Mouse (Mus musculus) testis, adult 2 months (tissue): Measurements from ENCODE around the gene Cnih3. TPM values are rescaled to one million over a fixed set of nuclear protein-coding genes. Genes with fewer than 3 reads are reported as not detected.

Experiments used
- H3K27ac ChIP-seq: fragments of 200-500 bp; 2 replicates; pipeline ENCODE4 v1.5.1; 2012; ENCODE audit warnings: low read depth, low read length; ENCODE audit not compliant: control insufficient read depth, insufficient read depth
- H3K27me3 ChIP-seq: fragments of 200-500 bp; 2 replicates; pipeline ENCODE4 v1.6.1; 2012; ENCODE audit warnings: mild to moderate bottlenecking, low read length, moderate library complexity; ENCODE audit not compliant: control insufficient read depth, insufficient read depth
- H3K36me3 ChIP-seq: fragments of 200-500 bp; 2 replicates; pipeline ENCODE4 v1.6.1; 2012; ENCODE audit warnings: mild to moderate bottlenecking, low read length; ENCODE audit not compliant: control insufficient read depth, insufficient read depth
- H3K4me1 ChIP-seq: fragments of 200-500 bp; 2 replicates; pipeline ENCODE4 v1.6.1; 2012; ENCODE audit warnings: low read length; ENCODE audit not compliant: control insufficient read depth, insufficient read depth
- H3K4me3 ChIP-seq: fragments of 200-500 bp; 2 replicates; pipeline ENCODE4 v1.5.1; 2012; ENCODE audit warnings: low read depth, mild to moderate bottlenecking, low read length, moderate library complexity, mixed read lengths; ENCODE audit not compliant: control insufficient read depth
- CTCF ChIP-seq: fragments of 200-500 bp; IDR thresholded peaks from 2 replicates; pipeline ENCODE4 v1.5.1; 2012; ENCODE audit warnings: low read depth, mild to moderate bottlenecking, inconsistent platforms, low read length, moderate library complexity; ENCODE audit not compliant: control insufficient read depth, insufficient read depth, insufficient replicate concordance
- POLR2A ChIP-seq: fragments of 200-500 bp; IDR thresholded peaks from 2 replicates; pipeline ENCODE4 v1.6.1; 2012; ENCODE audit warnings: low read depth, mild to moderate bottlenecking, inconsistent platforms, low read length, moderate library complexity; ENCODE audit not compliant: control insufficient read depth
- polyA plus RNA-seq: library from polyadenylated mRNA; depleted of rRNA; stranded (reverse); fragments of >200 nt; gene quantifications from 2 replicates; pipeline ENCODE4 v1.2.3, GENCODE M21; 2012

The Cnih3 gene
- polyA plus RNA-seq, 1 experiment: 0.27 TPM

DNA sequence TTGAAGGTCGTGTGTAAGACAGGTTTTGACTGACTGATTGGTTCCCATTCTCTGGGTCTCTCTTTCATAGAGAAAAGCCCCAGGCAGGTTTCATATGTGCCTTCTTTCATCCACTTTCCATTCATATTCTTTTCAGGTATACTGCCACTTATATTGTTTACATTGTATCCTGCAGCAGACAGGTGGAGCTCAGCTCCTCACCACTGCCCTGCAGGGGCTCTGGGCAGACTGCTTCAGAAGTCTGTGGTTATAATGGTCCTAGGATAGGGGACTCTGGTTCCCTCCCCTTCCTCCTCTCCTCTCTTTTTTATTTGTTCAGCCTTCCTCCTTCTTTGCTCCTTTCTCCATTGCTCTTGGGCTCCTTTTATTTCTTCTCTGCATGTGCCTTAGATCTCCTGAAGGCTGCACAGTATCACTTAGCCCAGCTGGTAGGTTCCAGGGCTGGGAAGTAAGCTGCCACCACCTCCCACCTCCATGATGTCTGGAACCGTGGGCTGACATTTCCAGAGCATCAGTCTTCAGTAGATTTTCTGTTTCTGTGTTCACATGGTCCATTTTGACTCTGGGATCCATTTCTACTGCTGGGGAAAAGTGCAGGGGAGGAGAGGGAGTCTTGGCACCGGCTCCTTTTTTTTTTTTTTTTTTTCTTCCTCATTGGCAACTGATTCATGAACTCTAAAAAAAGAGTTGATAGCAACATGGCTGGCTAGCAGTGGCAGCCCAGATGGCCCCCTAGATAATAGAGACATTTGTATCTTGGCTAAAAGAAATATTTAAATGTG is 16.6 kb downstream of the Cnih3 start:
- H3K27ac ChIP-seq: no peak overlapping the region
- no peak overlapping the region for H3K4me3 ChIP-seq
- TF ChIP-seq CTCF (no peak), POLR2A (no peak)
- no peaks in the 10 kb centered on the region for H3K27me3 ChIP-seq
- H3K36me3 ChIP-seq: no peaks in the 10 kb centered on the region
- H3K4me1 ChIP-seq: no peaks in the 10 kb centered on the region

DNA sequence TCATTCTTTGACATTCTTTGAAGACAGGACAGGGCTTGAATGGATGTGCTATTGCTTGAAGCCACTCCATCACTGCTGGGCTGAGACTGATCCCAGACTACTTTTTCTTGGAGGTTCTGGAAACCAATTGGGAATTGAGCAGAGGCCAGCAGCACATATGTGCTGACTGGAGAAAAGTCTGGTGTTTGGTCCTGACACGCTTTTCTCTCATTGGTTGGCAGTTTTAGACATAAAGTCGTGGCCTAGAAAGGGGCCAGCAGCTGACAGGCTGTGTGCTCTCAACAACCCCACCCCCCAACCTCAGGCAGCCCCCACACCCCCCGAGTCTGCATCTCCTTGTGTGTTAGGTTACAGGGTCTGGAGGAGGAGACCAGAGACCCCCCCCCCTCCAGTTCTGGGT is 17.9 kb downstream of the Cnih3 start:
- Histone ChIP-seq H3K36me3 (no peaks in the 10 kb centered on the region), H3K27me3 (no peaks in the 10 kb centered on the region), H3K4me3 (no peak overlapping the region), H3K4me1 (no peaks in the 10 kb centered on the region), H3K27ac (no peak overlapping the region)
- no peak for TF ChIP-seq POLR2A

DNA sequence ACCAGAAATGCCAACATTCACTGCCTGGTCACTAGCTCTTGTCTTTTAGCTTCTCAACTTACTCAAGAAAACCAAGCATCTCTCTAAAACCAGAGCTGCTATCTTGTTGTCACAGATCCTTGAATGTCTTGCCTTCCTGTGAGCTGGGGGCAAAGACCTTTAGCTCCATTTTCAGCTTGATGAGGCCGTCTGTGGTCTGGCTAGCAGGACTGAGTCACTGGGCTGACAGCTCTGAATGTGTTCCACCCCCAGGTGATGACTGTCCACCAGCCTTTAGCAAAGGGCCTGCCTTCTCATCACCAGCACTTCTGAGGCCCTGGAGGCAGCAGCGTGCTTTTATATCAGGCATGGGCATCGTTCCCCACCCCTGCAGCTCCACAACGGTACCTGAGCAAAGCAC is 18.8 kb downstream of the Cnih3 start:
- Histone ChIP-seq H3K4me1 (no peaks in the 10 kb centered on the region), H3K36me3 (no peaks in the 10 kb centered on the region), H3K4me3 (no peak overlapping the region), H3K27ac (no peak overlapping the region), H3K27me3 (no peaks in the 10 kb centered on the region)
- TF ChIP-seq POLR2A: no peak
- no peak for TF ChIP-seq CTCF

DNA sequence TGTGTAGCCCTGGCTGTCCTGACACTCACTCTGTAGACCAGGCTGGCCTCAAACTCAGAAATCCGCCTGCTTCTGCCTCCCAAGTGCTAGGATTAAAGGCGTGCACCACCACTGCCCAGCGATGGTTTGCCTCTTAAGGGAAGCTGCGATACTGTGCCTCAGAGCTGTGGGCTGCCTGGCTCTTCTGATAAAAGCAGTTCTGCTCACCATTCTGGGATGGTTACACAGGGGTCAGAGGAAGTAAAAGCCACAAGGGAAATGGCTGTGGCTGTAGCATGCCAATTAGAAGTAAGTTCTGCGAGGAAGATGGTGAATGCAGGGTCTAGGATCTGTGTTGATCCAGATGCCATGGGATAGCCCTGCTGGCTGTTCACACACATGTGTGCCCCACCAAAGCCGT is 19.9 kb downstream of the Cnih3 start:
- H3K27me3 ChIP-seq: no peaks in the 10 kb centered on the region
- TF ChIP-seq CTCF: no peak
- no peak for TF ChIP-seq POLR2A
- H3K36me3 ChIP-seq: no peaks in the 10 kb centered on the region

DNA sequence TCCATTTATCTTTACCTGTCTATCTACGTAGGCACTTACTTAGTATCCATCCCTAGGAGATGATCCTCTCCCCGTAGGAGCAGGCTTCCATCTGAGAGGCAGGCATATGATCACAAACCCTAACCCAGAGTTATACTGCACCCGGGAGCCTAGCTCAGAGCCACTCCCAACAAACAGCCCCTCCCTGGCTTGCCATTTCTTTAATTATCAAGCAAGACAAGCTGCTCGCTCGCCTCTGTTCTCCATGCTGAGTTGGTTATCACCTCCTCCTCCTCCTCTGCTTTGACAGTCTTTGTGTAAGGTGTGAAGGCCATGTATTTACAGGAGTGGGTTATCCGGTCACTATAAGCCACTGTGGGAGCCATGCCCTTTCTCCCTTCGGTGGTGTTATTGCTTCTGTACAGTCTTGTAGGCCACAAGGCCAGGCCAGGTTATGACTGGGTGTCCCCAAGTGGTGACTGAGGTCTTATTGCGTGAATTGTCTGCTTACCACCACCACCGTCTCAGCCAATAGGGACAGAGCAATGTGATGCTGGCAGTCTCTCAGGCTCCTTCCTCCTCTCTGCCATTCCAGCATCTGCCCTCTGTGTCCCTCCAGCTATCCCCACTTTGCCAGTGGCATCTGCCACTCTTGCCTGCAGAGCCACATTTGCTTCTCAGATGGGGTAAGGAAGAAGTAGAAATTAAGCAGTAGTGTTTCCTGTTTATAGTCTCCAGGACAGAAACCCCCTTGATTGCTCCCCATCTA is 22.4 kb downstream of the Cnih3 start:
- TF ChIP-seq POLR2A (no peak), CTCF (no peak)
- no peaks in the 10 kb centered on the region for H3K36me3 ChIP-seq
- H3K4me1 ChIP-seq: no peaks in the 10 kb centered on the region
- H3K27me3 ChIP-seq: no peaks in the 10 kb centered on the region
- no peak overlapping the region for H3K27ac ChIP-seq
- H3K4me3 ChIP-seq: no peak overlapping the region

More for the DNA sequence above, 19.9 kb downstream of the Cnih3 start:
- Histone ChIP-seq H3K27ac (no peak overlapping the region), H3K4me3 (no peak overlapping the region), H3K4me1 (no peaks in the 10 kb centered on the region)

DNA sequence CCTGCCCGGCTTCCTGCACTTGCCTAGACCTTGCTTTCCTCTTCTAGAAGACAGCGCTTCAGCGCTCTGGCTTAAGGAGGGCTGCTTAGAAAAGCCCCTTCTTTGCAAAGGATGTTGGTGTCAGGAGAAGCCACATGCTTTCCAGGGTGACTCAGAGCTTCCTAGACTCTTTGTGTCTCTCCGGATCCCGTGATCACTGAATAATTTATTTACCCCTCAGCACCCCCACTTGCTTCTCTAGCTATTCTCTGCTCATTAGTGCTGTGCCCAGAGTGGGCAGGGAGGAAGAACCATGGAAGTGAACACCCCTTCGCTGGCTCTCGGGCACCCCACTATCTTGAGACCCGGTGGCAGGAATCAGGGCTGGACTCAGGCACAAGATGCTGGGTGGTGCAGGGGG is 24.0 kb downstream of the Cnih3 start:
- TF ChIP-seq CTCF: no peak
- no peak for TF ChIP-seq POLR2A
- Histone ChIP-seq H3K27ac (no peak overlapping the region), H3K27me3 (no peaks in the 10 kb centered on the region), H3K4me3 (no peak overlapping the region), H3K4me1 (no peaks in the 10 kb centered on the region), H3K36me3 (no peaks in the 10 kb centered on the region)

GRCm38 (mm10) chr1:181379664-181380063 is 27.2 kb downstream of the Cnih3 start:
- Histone ChIP-seq H3K27ac (no peak overlapping the region), H3K4me3 (no peak overlapping the region), H3K36me3 (no peaks in the 10 kb centered on the region), H3K4me1 (no peaks in the 10 kb centered on the region), H3K27me3 (no peaks in the 10 kb centered on the region)
- TF ChIP-seq CTCF (peak; percentile 90; the same call in 1 of the 2 replicates), POLR2A (no peak)
